Mouse (Mus musculus) bone marrow, adult 2 months (tissue): ENCODE results near the gene Tmpo.

Experiments used
- CTCF ChIP-seq: fragments of 200-500 bp; IDR thresholded peaks from 2 replicates; pipeline ENCODE4 v1.5.1; 2011; ENCODE audit warnings: low read length, control low read depth; ENCODE audit not compliant: control insufficient read depth, insufficient read depth
- POLR2A ChIP-seq: fragments of 200-500 bp; IDR thresholded peaks from 2 replicates; pipeline ENCODE4 v1.6.1; 2011; ENCODE audit warnings: low read depth, mild to moderate bottlenecking, control low read depth, low read length, borderline replicate concordance; ENCODE audit not compliant: control insufficient read depth

DNA sequence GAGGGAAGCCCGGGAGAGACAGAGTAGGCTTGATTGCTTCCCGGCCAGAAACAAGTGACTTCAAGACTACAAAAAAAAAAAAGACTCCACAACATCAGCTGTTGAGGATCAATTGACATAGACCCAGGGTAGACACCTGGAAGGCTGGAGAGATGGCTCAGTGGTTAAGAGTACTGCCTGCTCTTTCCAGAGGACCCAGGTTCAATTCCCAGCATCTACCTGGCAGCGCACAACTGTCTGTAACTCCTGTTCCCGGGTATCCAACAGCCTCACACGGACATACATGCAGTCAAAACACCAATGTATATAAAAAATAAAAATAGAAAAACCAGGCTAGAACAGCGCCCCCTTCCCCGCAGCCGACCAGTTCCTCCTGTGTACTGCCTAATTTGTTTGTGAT is 16.6 kb upstream of the Tmpo start:
- TF ChIP-seq CTCF (no peak), POLR2A (no peak)
